Mouse (Mus musculus) thymus, postnatal 10 days (tissue): ENCODE results near the gene Otud7b.

Experiments used
- DNase-seq, 2 experiments: peaks; one replicate each; pipeline ENCODE4 v3.0.0; 2021; ENCODE audit warnings: low spot score in 2 of 2

Otud7b gene

GRCm38 (mm10) chr3:96104261-96105065 lies at the start of gene Otud7b:
Gene Otud7b, plus strand, starts transcription at chr3:96104527.
- peak; percentile 45 to 68 for DNase-seq

DNA sequence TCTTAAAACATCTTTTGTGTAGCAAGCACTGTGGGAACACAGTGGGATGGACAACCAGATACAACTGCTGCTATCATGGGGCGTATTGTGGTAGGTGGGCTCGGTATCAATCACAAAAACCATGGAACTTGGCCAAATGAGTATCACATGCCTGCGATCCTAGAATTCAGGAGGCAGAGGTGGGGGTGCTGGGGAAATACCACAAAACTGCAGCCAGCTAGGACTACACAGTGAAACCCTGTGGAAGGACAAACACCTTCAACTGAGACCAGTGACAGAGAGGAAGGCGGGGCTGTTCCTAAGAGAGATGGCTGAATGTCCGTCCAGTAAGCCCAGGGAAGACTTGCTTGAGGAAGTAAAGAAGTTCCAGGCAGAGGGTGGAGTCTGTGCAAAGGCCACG lies 49.0 kb upstream of the Otud7b start:
- DNase-seq, result no peak

DNA sequence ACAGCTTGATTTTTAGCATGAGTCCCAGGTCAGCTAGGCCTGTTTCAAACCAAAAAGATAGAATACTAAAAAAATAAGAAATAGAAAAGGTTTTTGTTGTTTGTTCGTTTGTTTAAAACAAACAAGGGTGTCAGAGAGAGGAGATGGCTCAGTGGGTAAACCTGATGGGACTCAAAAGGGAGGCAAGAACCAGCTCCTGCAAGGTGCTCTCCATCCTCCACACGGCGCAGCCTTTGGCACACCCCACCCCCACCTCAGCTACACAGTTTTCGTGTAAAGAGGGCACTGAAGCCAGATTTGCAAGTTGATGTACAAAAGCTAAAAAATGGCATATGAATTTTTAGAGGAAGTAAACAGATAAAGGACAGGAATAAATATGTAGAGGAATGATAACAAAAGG lies 48.3 kb upstream of the Otud7b start:
- DNase-seq, result no peak

DNA sequence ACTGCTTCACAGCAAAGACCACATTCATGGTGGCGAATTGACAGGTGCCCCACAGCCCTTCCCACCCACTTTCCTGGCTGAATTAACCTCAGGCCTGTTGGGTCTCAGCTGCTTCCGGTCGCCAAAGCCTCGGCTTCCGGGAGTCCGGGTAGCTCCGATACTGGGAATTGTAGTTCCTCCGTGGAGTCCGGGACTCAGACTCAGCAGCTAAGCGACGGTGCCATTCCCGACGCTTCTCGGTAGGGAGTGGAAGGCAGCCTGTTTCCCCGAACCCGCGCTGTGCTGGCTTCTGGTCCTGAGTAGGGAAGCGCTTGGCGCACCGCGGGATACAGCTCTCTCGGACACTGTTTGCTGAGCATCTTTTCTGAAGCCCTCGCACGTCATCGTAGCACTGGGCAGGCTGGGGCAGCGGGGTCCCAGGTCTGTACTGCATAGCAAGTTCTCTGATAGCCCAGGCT lies 46.6 kb upstream of the Otud7b start:
- DNase-seq, result peak; percentile 69 to 76

DNA sequence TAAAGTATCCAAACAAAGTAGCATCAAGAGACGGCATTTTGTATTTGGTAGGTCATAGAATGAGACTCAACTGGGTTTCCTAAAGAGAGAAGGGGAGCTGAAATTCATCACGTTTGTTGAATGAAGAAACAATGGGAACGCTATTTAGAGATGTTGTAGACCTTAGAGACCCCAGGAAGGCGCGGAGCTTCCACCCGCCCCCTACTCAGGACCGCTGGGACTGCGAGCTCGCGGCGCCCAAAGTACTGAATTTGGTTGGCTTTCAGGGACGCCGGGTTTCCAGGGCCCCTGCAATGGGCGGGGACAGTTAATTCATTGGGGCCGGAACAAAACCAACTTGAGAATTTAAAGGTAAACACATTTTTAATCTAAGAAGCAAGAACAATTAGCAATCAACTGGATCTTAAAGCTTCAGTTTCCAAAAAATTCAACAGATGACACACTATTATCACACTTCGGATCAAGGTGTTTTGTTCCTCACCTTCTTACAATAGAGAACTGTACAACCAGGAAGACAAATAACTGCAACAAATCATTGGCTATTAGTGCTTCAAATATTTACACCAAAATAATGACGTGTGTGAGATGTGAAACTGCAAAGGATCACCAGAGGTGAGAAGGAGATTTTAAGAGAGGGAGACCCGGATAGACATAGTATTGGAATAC lies 46.0 kb upstream of the Otud7b start, which contains the start of gene Vps45:
Gene Vps45, minus strand, starts transcription at position 236 of the 666 bp plus-strand sequence.
- peak; percentile 65 to 72 for DNase-seq

- no peak for DNase-seq
Measured at GRCm38 (mm10) chr3:96060146-96060545, 44.2 kb upstream of the Otud7b start.

DNA sequence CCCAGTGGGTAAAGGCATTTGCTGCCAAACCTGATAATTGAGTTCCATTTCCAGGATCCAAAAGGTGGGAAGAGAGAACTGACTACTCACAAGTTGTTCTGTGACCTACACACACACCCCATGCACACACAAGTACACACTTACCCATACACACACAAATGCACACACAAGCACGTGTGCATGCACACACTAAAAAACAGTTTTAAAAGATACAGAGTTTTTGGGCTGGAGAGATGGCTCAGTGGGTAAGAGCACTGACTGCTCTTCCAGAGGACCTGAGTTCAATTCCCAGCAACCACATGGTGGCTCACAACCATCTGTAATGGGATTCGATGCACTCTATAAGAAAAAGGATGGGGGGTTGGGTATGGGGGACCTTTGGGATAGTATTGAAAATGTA lies 41.0 kb upstream of the Otud7b start:
- no peak for DNase-seq

DNA sequence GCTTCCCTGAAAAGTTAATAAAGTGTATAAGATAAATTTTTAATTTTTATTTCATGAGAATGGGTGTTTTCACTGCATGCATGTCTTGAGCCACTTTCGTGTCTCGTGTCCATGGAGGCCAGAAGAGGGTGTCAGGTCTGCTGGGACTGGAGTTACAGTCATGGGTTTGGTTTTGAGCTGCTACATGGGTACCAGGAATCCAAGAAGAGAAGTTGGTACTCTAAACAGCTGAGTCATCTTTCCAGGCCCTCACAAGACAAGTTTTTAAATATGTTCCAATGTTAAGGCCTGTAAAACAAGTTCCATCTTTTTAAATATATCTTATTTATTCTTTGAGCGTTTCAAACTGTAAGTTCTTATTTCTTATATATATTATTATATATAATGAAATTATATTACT lies 40.1 kb upstream of the Otud7b start:
- no peak for DNase-seq

GRCm38 (mm10) chr3:96065147-96065546 lies 39.2 kb upstream of the Otud7b start:
- no peak for DNase-seq

GRCm38 (mm10) chr3:96065754-96066375 lies 38.5 kb upstream of the Otud7b start:
- DNase-seq, result peak in 1 of 2 experiments; percentile 42

DNA sequence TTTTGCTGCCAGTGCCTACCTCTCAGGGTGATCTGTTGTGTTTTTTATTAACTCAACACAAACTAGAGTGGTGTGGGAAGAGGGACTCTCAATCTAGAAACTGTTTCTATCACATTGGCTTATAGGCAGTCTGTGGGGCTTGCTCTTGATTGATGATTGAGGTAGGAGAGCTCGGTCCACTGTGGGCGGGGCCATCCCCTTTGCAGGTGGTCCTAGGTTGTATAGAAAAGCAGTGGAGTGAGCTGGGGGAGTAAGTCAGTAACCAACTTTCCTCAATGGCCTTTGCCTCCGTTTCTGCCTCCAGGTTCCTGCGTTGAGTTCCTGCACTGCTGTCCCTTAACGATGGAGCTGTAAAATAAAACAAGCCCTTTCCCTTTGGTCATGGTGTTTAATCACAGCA lies 37.6 kb upstream of the Otud7b start:
- DNase-seq, result no peak

GRCm38 (mm10) chr3:96069046-96069445 lies 35.3 kb upstream of the Otud7b start:
- DNase-seq, result no peak

- DNase-seq, result no peak
Measured at GRCm38 (mm10) chr3:96069542-96069941, 34.8 kb upstream of the Otud7b start.

- DNase-seq, result no peak
Measured at GRCm38 (mm10) chr3:96070241-96070640, 34.1 kb upstream of the Otud7b start.

- DNase-seq, result no peak
Measured at GRCm38 (mm10) chr3:96072921-96073486, 31.3 kb upstream of the Otud7b start.

GRCm38 (mm10) chr3:96078066-96078465 lies 26.3 kb upstream of the Otud7b start:
- no peak for DNase-seq

- no peak for DNase-seq
Measured at GRCm38 (mm10) chr3:96078711-96079110, 25.6 kb upstream of the Otud7b start.

- DNase-seq, result peak; percentile 15 to 36
Measured at GRCm38 (mm10) chr3:96081006-96081405, 23.3 kb upstream of the Otud7b start.

DNA sequence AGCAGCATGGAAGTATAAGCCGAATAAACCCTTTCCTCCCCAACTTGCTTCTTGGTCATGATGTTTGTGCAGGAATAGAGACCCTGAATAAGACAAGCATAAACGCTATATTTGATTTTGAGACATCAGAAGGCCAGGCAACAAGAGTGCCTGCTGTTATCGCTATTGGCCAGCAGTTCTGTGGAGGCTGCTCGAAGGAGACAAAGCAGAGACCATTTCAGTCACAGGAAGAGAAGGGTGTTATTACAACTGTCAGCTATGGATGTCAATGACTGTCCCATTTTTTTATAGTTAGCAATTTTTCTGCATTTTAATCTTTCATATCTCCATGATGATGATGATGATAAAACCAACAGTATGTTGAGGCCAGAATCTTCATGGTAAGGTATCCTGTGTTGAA lies 22.7 kb upstream of the Otud7b start:
- DNase-seq, result no peak

DNA sequence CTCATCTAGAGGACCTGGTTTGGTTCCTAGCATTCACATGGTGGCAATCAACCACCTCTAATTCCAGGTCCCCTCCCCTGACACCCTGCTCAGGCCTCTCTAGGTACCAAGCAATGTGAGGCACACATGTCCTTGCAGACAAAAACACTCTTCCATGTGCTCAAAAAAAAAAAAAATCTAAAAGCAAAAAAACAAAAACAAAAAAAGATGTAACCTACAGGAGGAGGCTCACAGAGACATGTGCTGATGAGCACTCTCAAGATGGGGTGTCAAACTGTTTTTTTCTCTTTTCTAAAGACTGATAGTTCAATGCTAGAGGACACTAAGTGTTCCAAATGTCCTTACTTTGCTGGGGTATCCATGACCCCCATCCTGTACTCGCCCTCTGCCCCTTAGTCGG lies 22.2 kb upstream of the Otud7b start:
- DNase-seq, result no peak

- no peak for DNase-seq
Measured at GRCm38 (mm10) chr3:96082714-96083508, 21.4 kb upstream of the Otud7b start.
